Mouse (Mus musculus): ENCODE results near the gene Uqcc3. TPM values are rescaled to one million over a fixed set of nuclear protein-coding genes. Genes with fewer than 3 reads are reported as not detected.

The Uqcc3 gene
- 91.7 and 93.1 TPM in 2 replicates for polyA plus RNA-seq (2015; fragmentation: Nextera tagmentation; extraction: Ambion mirVana)

GRCm38 (mm10) chr19:8880311-8881033 lies at the start of gene Uqcc3:
TSS of gene Uqcc3 (minus strand) at chr19:8880923.

GRCm38 (mm10) chr19:8929224-8930088 lies 48.7 kb upstream of the Uqcc3 start, which contains the start of the genes Rom1 and Eml3:
TSS of gene Rom1 (minus strand) at chr19:8929356.
TSS of gene Eml3 (plus strand) at chr19:8929552.

GRCm38 (mm10) chr19:8920073-8920736 lies 39.5 kb upstream of the Uqcc3 start, which contains the start of gene B3gat3:
TSS of gene B3gat3 (plus strand) at chr19:8920374.

GRCm38 (mm10) chr19:8897865-8898495 lies 17.3 kb upstream of the Uqcc3 start, which contains the start of gene Ganab:
TSS of gene Ganab (plus strand) at chr19:8898071.

GRCm38 (mm10) chr19:8892829-8893766 lies 12.4 kb upstream of the Uqcc3 start, which contains the start of gene Ints5:
TSS of gene Ints5 (plus strand) at chr19:8893005.

GRCm38 (mm10) chr19:8888511-8889385 lies 8.0 kb upstream of the Uqcc3 start, which contains the start of the genes 1810009A15Rik and Gm49416:
TSS of gene 1810009A15Rik (plus strand) at chr19:8888853.
TSS of gene Gm49416 (plus strand) at chr19:8888926.

GRCm38 (mm10) chr19:8883616-8884015 lies 2.9 kb upstream of the Uqcc3 start, which contains the start of the genes Lbhd1 and Gm49403:
TSS of gene Lbhd1 (plus strand) at chr19:8883732.
TSS of gene Gm49403 (plus strand) at chr19:8883930.

GRCm38 (mm10) chr19:8871267-8872186 lies 9.2 kb downstream of the Uqcc3 start, which contains the start of gene Ubxn1:
TSS of gene Ubxn1 (plus strand) at chr19:8871496.

GRCm38 (mm10) chr19:8850402-8850901 lies 30.3 kb downstream of the Uqcc3 start, which contains the start of gene Lrrn4cl:
TSS of gene Lrrn4cl (plus strand) at chr19:8850768.

GRCm38 (mm10) chr19:8839103-8839907 lies 41.4 kb downstream of the Uqcc3 start, which contains the start of gene Gng3:
TSS of gene Gng3 (minus strand) at chr19:8839194.

GRCm38 (mm10) chr19:8837251-8837791 lies 43.4 kb downstream of the Uqcc3 start, which contains the start of gene Bscl2:
TSS of gene Bscl2 (plus strand) at chr19:8837467.

Small RNA genes lying within 50 kb of the gene (microRNA-seq; reads per million reads assigned to microRNA genes)
- gene Mir5136, result 0 to 0.21 reads per million in 2 experiments

Other genes starting within 250 kb of the Uqcc3 start
- 0.02 and 0.03 TPM in 2 replicates for gene Chrm1, start 217.1 kb downstream of the Uqcc3 start, polyA plus RNA-seq (2015; fragmentation: Nextera tagmentation; extraction: Ambion mirVana)
- gene Slc3a2, start 157.6 kb downstream of the Uqcc3 start, polyA plus RNA-seq (2015; fragmentation: Nextera tagmentation; extraction: Ambion mirVana), result 43.4 and 65.1 TPM in 2 replicates
- 39.3 and 41.2 TPM in 2 replicates for gene Wdr74, start 145.1 kb downstream of the Uqcc3 start, polyA plus RNA-seq (2015; fragmentation: Nextera tagmentation; extraction: Ambion mirVana)
- 0.66 TPM in 1 of 2 replicates, not detected in the other for gene 1700092M07Rik, start 140.2 kb downstream of the Uqcc3 start, polyA plus RNA-seq (2015; fragmentation: Nextera tagmentation; extraction: Ambion mirVana)
- gene Stx5a, start 139.5 kb downstream of the Uqcc3 start, polyA plus RNA-seq (2015; fragmentation: Nextera tagmentation; extraction: Ambion mirVana), result 66.0 and 69.0 TPM in 2 replicates
- 54.0 and 56.1 TPM in 2 replicates for gene Nxf1, start 123.8 kb downstream of the Uqcc3 start, polyA plus RNA-seq (2015; fragmentation: Nextera tagmentation; extraction: Ambion mirVana)
- 154 and 161 TPM in 2 replicates for gene Tmem223, start 109.9 kb downstream of the Uqcc3 start, polyA plus RNA-seq (2015; fragmentation: Nextera tagmentation; extraction: Ambion mirVana)
- gene Tmem179b, start 106.5 kb downstream of the Uqcc3 start, polyA plus RNA-seq (2015; fragmentation: Nextera tagmentation; extraction: Ambion mirVana), result 45.0 and 52.0 TPM in 2 replicates
- 13.8 and 14.2 TPM in 2 replicates for gene Taf6l, start 94.5 kb downstream of the Uqcc3 start, polyA plus RNA-seq (2015; fragmentation: Nextera tagmentation; extraction: Ambion mirVana)
- gene Polr2g, start 82.3 kb downstream of the Uqcc3 start, polyA plus RNA-seq (2015; fragmentation: Nextera tagmentation; extraction: Ambion mirVana), result 106 and 107 TPM in 2 replicates
- gene Zbtb3, start 78.4 kb downstream of the Uqcc3 start, polyA plus RNA-seq (2015; fragmentation: Nextera tagmentation; extraction: Ambion mirVana), result 1.4 and 1.6 TPM in 2 replicates
- 18.6 and 18.7 TPM in 2 replicates for gene Ttc9c, start 61.6 kb downstream of the Uqcc3 start, polyA plus RNA-seq (2015; fragmentation: Nextera tagmentation; extraction: Ambion mirVana)
- gene Hnrnpul2, start 60.9 kb downstream of the Uqcc3 start, polyA plus RNA-seq (2015; fragmentation: Nextera tagmentation; extraction: Ambion mirVana), result 2.9 and 3.4 TPM in 2 replicates
- gene AC129217.1, start 51.1 kb downstream of the Uqcc3 start, polyA plus RNA-seq (2015; fragmentation: Nextera tagmentation; extraction: Ambion mirVana), result not detected in 2 replicates
- 25.2 and 79.5 TPM in 2 replicates for gene Bscl2, start 43.5 kb downstream of the Uqcc3 start, polyA plus RNA-seq (2015; fragmentation: Nextera tagmentation; extraction: Ambion mirVana)
- 0.43 and 0.46 TPM in 2 replicates for gene Gng3, start 41.7 kb downstream of the Uqcc3 start, polyA plus RNA-seq (2015; fragmentation: Nextera tagmentation; extraction: Ambion mirVana)
- 8.7 and 11.7 TPM in 2 replicates for gene Lrrn4cl, start 30.2 kb downstream of the Uqcc3 start, polyA plus RNA-seq (2015; fragmentation: Nextera tagmentation; extraction: Ambion mirVana)
- 164 and 180 TPM in 2 replicates for gene Ubxn1, start 9.4 kb downstream of the Uqcc3 start, polyA plus RNA-seq (2015; fragmentation: Nextera tagmentation; extraction: Ambion mirVana)
- gene Lbhd1, start 2.8 kb upstream of the Uqcc3 start, polyA plus RNA-seq (2015; fragmentation: Nextera tagmentation; extraction: Ambion mirVana), result 28.4 and 33.6 TPM in 2 replicates
- not detected in 2 replicates for gene Gm49403, start 3.0 kb upstream of the Uqcc3 start, polyA plus RNA-seq (2015; fragmentation: Nextera tagmentation; extraction: Ambion mirVana)
- gene 1810009A15Rik, start 7.9 kb upstream of the Uqcc3 start, polyA plus RNA-seq (2015; fragmentation: Nextera tagmentation; extraction: Ambion mirVana), result 34.6 and 42.1 TPM in 2 replicates
- gene Gm49416, start 8.0 kb upstream of the Uqcc3 start, polyA plus RNA-seq (2015; fragmentation: Nextera tagmentation; extraction: Ambion mirVana), result not detected in 2 replicates
- gene Ints5, start 12.1 kb upstream of the Uqcc3 start, polyA plus RNA-seq (2015; fragmentation: Nextera tagmentation; extraction: Ambion mirVana), result 14.6 and 15.7 TPM in 2 replicates
- 23.3 and 26.7 TPM in 2 replicates for gene Ganab, start 17.1 kb upstream of the Uqcc3 start, polyA plus RNA-seq (2015; fragmentation: Nextera tagmentation; extraction: Ambion mirVana)
- 25.2 and 29.5 TPM in 2 replicates for gene B3gat3, start 39.5 kb upstream of the Uqcc3 start, polyA plus RNA-seq (2015; fragmentation: Nextera tagmentation; extraction: Ambion mirVana)
- 3.1 and 3.5 TPM in 2 replicates for gene Rom1, start 48.4 kb upstream of the Uqcc3 start, polyA plus RNA-seq (2015; fragmentation: Nextera tagmentation; extraction: Ambion mirVana)
- 12.5 and 14.2 TPM in 2 replicates for gene Eml3, start 48.6 kb upstream of the Uqcc3 start, polyA plus RNA-seq (2015; fragmentation: Nextera tagmentation; extraction: Ambion mirVana)
- 51.8 and 59.1 TPM in 2 replicates for gene Mta2, start 61.0 kb upstream of the Uqcc3 start, polyA plus RNA-seq (2015; fragmentation: Nextera tagmentation; extraction: Ambion mirVana)
- 13.4 and 14.3 TPM in 2 replicates for gene Tut1, start 72.9 kb upstream of the Uqcc3 start, polyA plus RNA-seq (2015; fragmentation: Nextera tagmentation; extraction: Ambion mirVana)
- 377 and 401 TPM in 2 replicates for gene Eef1g, start 86.1 kb upstream of the Uqcc3 start, polyA plus RNA-seq (2015; fragmentation: Nextera tagmentation; extraction: Ambion mirVana)
- gene Ahnak, start 108.4 kb upstream of the Uqcc3 start, polyA plus RNA-seq (2015; fragmentation: Nextera tagmentation; extraction: Ambion mirVana), result 65.9 and 67.3 TPM in 2 replicates
- 1.4 and 2.8 TPM in 2 replicates for gene Scgb1a1, start 207.0 kb upstream of the Uqcc3 start, polyA plus RNA-seq (2015; fragmentation: Nextera tagmentation; extraction: Ambion mirVana)

Data from skeletal muscle tissue, postnatal 0 days (tissue).